Mouse (Mus musculus) heart, embryonic 14.5 days (tissue): ENCODE measurements around the gene Gm10715. TPM values are rescaled to one million over a fixed set of nuclear protein-coding genes. Genes with fewer than 3 reads are reported as not detected.
"Not testable (repeated sequence)": the region's sequence is repeated elsewhere in the genome, so short reads cannot be mapped to it uniquely, and the experiment has no call there.

Experiments used
- ATAC-seq: fragments of 200-750 bp; cut with Nextera tagmentation; 2 replicates; pipeline ENCODE4 v1.8.0; 2017; ENCODE audit warnings: low read depth, moderate TSS enrichment; ENCODE audit not compliant: insufficient number of reproducible peaks, insufficient read depth, low FRiP score
- H3K27ac ChIP-seq, 2 experiments: fragments of 200-500 bp in 1 of 2; fragments of 300-500 bp in 1 of 2; sonication (generic) in 1 of 2; replicated peaks in 1 of 2; 2 replicates each; pipeline ENCODE4 v1.5.1; 2012 to 2014; ENCODE audit warnings: low read depth in 2 of 2, low read length in 2 of 2, control low read depth in 1 of 2, mild to moderate bottlenecking in 1 of 2, mixed read lengths in 1 of 2; ENCODE audit not compliant: control insufficient read depth in 1 of 2, insufficient read depth in 1 of 2
- H3K27me3 ChIP-seq: fragments of 300-500 bp; sonication (generic); 2 replicates; pipeline ENCODE4 v1.6.1; 2014; ENCODE audit warnings: mild to moderate bottlenecking, low read length, control low read depth; ENCODE audit not compliant: control insufficient read depth, insufficient read depth
- H3K36me3 ChIP-seq: fragments of 300-500 bp; sonication (generic); 2 replicates; pipeline ENCODE4 v1.6.1; 2014; ENCODE audit warnings: mild to moderate bottlenecking, control low read depth, low read length, mixed read lengths; ENCODE audit not compliant: control insufficient read depth, insufficient read depth
- H3K4me1 ChIP-seq, 2 experiments: fragments of 200-500 bp in 1 of 2; fragments of 300-500 bp in 1 of 2; sonication (generic) in 1 of 2; 2 replicates each; pipeline ENCODE4 v1.6.1; 2012 to 2014; ENCODE audit warnings: low read length in 2 of 2, control low read depth in 1 of 2, mixed read lengths in 1 of 2; ENCODE audit not compliant: control insufficient read depth in 2 of 2, insufficient read depth in 2 of 2
- H3K4me2 ChIP-seq: fragments of 300-500 bp; sonication (generic); 2 replicates; pipeline ENCODE4 v1.6.1; 2014; ENCODE audit warnings: mild to moderate bottlenecking, low read length
- H3K4me3 ChIP-seq, 2 experiments: fragments of 200-500 bp in 1 of 2; fragments of 300-500 bp in 1 of 2; sonication (generic) in 1 of 2; 2 replicates each; pipeline ENCODE4 v1.5.1; 2012 to 2014; ENCODE audit warnings: low read length in 2 of 2, mild to moderate bottlenecking in 2 of 2, control low read depth in 1 of 2, low read depth in 1 of 2, moderate library complexity in 1 of 2; ENCODE audit not compliant: control insufficient read depth in 1 of 2, insufficient read depth in 1 of 2
- H3K9ac ChIP-seq: fragments of 300-500 bp; sonication (generic); 2 replicates; pipeline ENCODE4 v1.6.1; 2014; ENCODE audit warnings: mild to moderate bottlenecking, low read length
- H3K9me3 ChIP-seq: fragments of 300-500 bp; sonication (generic); 2 replicates; pipeline ENCODE4 v1.6.1; 2016; ENCODE audit warnings: low read length, control low read depth; ENCODE audit not compliant: control insufficient read depth
- WGBS: fragments of 180-500 bp; shearing (Covaris S2); extraction: QIAGEN DNeasy Blood & Tissue Kit; methylation state at CpG from one replicate; pipeline ENCODE4 v1.1.7; 2014; 5-methylcytosine and 5-hydroxymethylcytosine counted together
- polyA plus RNA-seq: library from polyadenylated mRNA; unstranded; fragments of >200 nt; fragmentation: Nextera tagmentation; extraction: Ambion mirVana; gene quantifications from 2 replicates; pipeline ENCODE4 v1.2.1, GENCODE M21; 2014

Gm10715 gene
- polyA plus RNA-seq, 1 experiment from 2014 or later = not detected

DNA sequence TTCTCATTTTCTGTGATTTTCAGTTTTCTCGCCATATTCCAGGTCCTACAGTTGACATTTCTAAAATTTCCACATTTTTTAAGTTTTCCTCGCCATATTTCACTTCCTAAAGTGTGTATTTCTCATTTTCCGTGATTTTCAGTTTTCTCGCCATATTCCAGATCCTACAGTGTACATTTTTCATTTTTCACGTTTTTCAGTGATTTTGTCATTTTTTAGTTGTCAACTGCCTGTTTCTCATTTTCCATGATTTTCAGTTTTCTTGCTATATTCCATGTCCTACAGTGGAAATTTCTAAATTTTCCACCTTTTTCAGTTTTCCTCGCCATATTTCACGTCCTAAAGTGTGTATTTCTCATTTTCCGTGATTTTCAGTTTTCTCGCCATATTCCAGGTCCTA is 29.4 kb upstream of the Gm10715 start:
- H3K27ac ChIP-seq, H3K27me3 ChIP-seq, H3K4me2 ChIP-seq, H3K36me3 ChIP-seq, ATAC-seq, H3K4me3 ChIP-seq, H3K9ac ChIP-seq, H3K9me3 ChIP-seq, H3K4me1 ChIP-seq: not testable (repeated sequence)
- 73% methylated on average over 7 of the region's 9 CpGs for WGBS

DNA sequence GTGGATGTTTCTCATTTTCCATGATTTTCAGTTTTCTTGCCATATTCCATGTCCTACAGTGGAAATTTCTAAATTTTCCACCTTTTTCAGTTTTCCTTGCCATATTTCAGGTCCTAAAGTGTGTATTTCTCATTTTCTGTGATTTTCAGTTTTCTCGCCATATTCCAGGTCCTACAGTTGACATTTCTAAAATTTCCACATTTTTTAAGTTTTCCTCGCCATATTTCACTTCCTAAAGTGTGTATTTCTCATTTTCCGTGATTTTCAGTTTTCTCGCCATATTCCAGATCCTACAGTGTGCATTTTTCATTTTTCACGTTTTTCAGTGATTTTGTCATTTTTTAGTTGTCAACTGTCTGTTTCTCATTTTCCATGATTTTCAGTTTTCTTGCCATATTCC is 27.3 kb upstream of the Gm10715 start:
- H3K4me2 ChIP-seq, H3K4me3 ChIP-seq, H3K9me3 ChIP-seq, H3K27me3 ChIP-seq, H3K9ac ChIP-seq, H3K4me1 ChIP-seq, H3K36me3 ChIP-seq, H3K27ac ChIP-seq: not testable (repeated sequence)
- WGBS = no CpG with 5 or more reads among the region's 5 CpGs
- ATAC-seq = peak; percentile 23; the same call in 1 of the 2 replicates

DNA sequence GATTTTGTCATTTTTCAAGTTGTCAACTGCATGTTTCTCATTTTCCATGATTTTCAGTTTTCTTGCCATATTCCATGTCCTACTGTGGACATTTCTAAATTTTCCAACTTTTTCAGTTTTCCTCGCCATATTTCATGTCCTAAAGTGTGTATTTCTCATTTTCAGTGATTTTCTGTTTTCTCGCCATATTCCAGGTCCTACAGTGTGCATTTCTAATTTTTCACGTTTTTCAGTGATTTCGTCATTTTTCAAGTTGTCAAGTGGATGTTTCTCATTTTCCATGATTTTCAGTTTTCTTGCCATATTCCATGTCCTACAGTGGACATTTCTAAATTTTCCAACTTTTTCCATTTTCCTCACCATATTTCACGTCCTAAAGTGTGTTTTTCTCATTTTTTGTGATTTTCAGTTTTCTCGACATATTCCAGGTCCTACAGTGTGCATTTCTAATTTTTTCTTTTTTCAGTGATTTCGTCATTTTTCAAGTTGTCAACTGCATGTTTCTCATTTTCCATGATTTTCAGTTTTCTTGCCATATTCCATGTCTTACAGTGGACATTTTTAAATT is 24.5 kb upstream of the Gm10715 start:
- H3K27me3 ChIP-seq, ATAC-seq: not testable (repeated sequence)
- 75% methylated on average over 2 of the region's 7 CpGs for WGBS

DNA sequence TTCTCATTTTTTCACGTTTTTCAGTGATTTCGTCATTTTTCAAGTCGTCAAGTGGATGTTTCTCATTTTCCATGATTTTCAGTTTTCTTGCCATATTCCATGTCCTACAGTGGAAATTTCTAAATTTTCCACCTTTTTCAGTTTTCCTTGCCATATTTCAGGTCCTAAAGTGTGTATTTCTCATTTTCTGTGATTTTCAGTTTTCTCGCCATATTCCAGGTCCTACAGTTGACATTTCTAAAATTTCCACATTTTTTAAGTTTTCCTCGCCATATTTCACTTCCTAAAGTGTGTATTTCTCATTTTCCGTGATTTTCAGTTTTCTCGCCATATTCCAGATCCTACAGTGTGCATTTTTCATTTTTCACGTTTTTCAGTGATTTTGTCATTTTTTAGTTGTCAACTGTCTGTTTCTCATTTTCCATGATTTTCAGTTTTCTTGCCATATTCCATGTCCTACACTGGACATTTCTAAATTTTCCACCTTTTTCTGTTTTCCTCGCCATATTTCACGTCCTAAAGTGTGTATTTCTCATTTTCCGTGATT is 23.9 kb upstream of the Gm10715 start, which contains the start of gene Gm10721:
Gm10721 (plus strand) TSS at position 408 of the 547 bp plus-strand sequence.
- H3K4me3 ChIP-seq, H3K4me2 ChIP-seq, H3K27me3 ChIP-seq, H3K4me1 ChIP-seq, H3K36me3 ChIP-seq, H3K9ac ChIP-seq, H3K9me3 ChIP-seq, H3K27ac ChIP-seq: not testable (repeated sequence)
- ATAC-seq = peak; percentile 53
- no CpG with 5 or more reads among the region's 11 CpGs for WGBS

More for the DNA sequence above, 24.5 kb upstream of the Gm10715 start:
- H3K4me2 ChIP-seq, H3K9ac ChIP-seq, H3K27ac ChIP-seq, H3K4me1 ChIP-seq, H3K4me3 ChIP-seq, H3K36me3 ChIP-seq, H3K9me3 ChIP-seq: not testable (repeated sequence)

- not testable (repeated sequence) for H3K36me3 ChIP-seq, H3K9me3 ChIP-seq, H3K4me3 ChIP-seq, ATAC-seq, H3K9ac ChIP-seq, H3K4me1 ChIP-seq, H3K4me2 ChIP-seq, H3K27ac ChIP-seq, H3K27me3 ChIP-seq
- WGBS = 55% methylated on average over 4 of the region's 9 CpGs
These were observed 21.3 kb upstream of the Gm10715 start, which contains the start of gene Gm10720 for GRCm38 (mm10) chr9:3015354-3015753. TSS of gene Gm10720 (plus strand) at chr9:3015654.

DNA sequence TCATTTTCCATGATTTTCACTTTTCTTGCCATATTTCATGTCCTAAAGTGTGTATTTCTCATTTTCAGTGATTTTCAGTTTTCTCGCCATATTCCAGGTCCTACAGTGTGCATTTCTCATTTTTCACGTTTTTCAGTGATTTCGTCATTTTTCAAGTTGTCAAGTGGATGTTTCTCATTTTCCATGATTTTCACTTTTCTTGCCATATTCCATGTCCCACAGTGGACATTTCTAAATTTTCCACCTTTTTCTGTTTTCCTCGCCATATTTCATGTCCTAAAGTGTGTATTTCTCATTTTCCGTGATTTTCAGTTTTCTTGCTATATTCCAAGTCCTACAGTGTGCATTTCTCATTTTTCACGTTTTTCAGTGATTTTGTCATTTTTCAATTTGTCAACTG is 20.8 kb upstream of the Gm10715 start:
- 71% methylated on average over 4 of the region's 6 CpGs for WGBS
- not testable (repeated sequence) for H3K27ac ChIP-seq, H3K36me3 ChIP-seq, ATAC-seq, H3K4me1 ChIP-seq, H3K9ac ChIP-seq, H3K9me3 ChIP-seq, H3K4me2 ChIP-seq, H3K27me3 ChIP-seq, H3K4me3 ChIP-seq

GRCm38 (mm10) chr9:3017108-3017507 is 19.6 kb upstream of the Gm10715 start, which contains the start of gene Gm10719:
TSS of gene Gm10719 (plus strand) at chr9:3017408.
- no CpG with 5 or more reads among the region's 9 CpGs for WGBS
- H3K27me3 ChIP-seq, H3K9ac ChIP-seq, H3K4me1 ChIP-seq, H3K4me3 ChIP-seq, H3K9me3 ChIP-seq, H3K4me2 ChIP-seq, H3K27ac ChIP-seq, ATAC-seq, H3K36me3 ChIP-seq: not testable (repeated sequence)

DNA sequence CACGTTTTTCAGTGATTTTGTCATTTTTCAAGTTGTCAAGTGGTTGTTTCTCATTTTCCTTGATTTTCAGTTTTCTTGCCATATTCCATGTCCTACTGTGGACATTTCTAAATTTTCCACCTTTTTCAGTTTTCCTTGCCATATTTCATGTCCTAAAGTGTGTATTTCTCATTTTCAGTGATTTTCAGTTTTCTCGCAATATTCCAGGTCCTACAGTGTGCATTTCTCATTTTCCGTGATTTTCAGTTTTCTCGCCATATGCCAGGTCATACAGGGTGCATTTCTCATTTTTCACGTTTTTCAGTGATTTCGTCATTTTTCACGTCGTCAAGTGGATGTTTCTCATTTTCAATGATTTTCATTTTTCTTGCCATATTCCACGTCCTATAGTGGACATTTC is 17.7 kb upstream of the Gm10715 start:
- not testable (repeated sequence) for H3K36me3 ChIP-seq, H3K27ac ChIP-seq, H3K9ac ChIP-seq, H3K4me2 ChIP-seq, H3K27me3 ChIP-seq, H3K9me3 ChIP-seq, H3K4me1 ChIP-seq, H3K4me3 ChIP-seq, ATAC-seq
- WGBS = 62% methylated on average over 9 of the region's 9 CpGs
